Mouse (Mus musculus) large intestine, adult 2 months (tissue): ENCODE data around the gene Per3. TPM values are rescaled to one million over a fixed set of nuclear protein-coding genes. Genes with fewer than 3 reads are reported as not detected.

ENCODE experiments used
- DNase-seq: peaks from one replicate; pipeline ENCODE4 v3.0.0-alpha.2; 2012; ENCODE audit warnings: low read depth, low spot score
- WGBS: fragments of 180-500 bp; shearing (Covaris S2); methylation state at CpG from one replicate; pipeline ENCODE4 v1.1.7; 2018; 5-methylcytosine and 5-hydroxymethylcytosine counted together
- polyA plus RNA-seq: library from polyadenylated mRNA; depleted of rRNA; stranded (reverse); fragments of >200 nt; gene quantifications from 2 replicates; pipeline ENCODE4 v1.2.3, GENCODE M21; 2012; rRNA removed

Per3 gene
- 1.8 and 2.2 TPM in 2 replicates for polyA plus RNA-seq

GRCm38 (mm10) chr4:151044037-151044943 is at the start of gene Per3:
Per3 (minus strand) TSS chr4:151044665.
- peak; percentile 75 for DNase-seq
- 1% methylated on average over 79 of the region's 79 CpGs for WGBS

- 86% methylated on average over 7 of the region's 7 CpGs for WGBS
- DNase-seq: no peak
These were observed 44.8 kb upstream of the Per3 start, which contains the start of gene Gm13090 for GRCm38 (mm10) chr4:151089270-151089669. Gm13090 (plus strand) TSS chr4:151089570.

- WGBS: 88% methylated on average over 14 of the region's 14 CpGs
- DNase-seq: no peak
These were observed 44.4 kb upstream of the Per3 start for GRCm38 (mm10) chr4:151088819-151089218.

- DNase-seq: no peak
- 100% methylated on average over 1 of the region's 1 CpGs for WGBS
These were observed 42.9 kb upstream of the Per3 start for GRCm38 (mm10) chr4:151087358-151087757.

- no peak for DNase-seq
- 77% methylated on average over 5 of the region's 5 CpGs for WGBS
These were observed 38.6 kb upstream of the Per3 start for GRCm38 (mm10) chr4:151083027-151083426.

GRCm38 (mm10) chr4:151081977-151082376 is 37.5 kb upstream of the Per3 start:
- 89% methylated on average over 13 of the region's 13 CpGs for WGBS
- DNase-seq: no peak

- DNase-seq: no peak
- 71% methylated on average over 2 of the region's 2 CpGs for WGBS
These were observed 36.9 kb upstream of the Per3 start for GRCm38 (mm10) chr4:151081355-151081754.

- 65% methylated on average over 15 of the region's 15 CpGs for WGBS
- no peak for DNase-seq
These were observed 30.4 kb upstream of the Per3 start for GRCm38 (mm10) chr4:151074817-151075216.

- DNase-seq: no peak
These were observed 28.8 kb upstream of the Per3 start for GRCm38 (mm10) chr4:151073108-151073744.

GRCm38 (mm10) chr4:151070962-151071361 is 26.5 kb upstream of the Per3 start:
- whole genome bisulfite sequencing: 74% methylated on average over 7 of the region's 7 CpGs
- no peak for DNase-seq

More at GRCm38 (mm10) chr4:151073108-151073744, 28.8 kb upstream of the Per3 start:
- WGBS: 46% methylated on average over 13 of the region's 13 CpGs

GRCm38 (mm10) chr4:151068751-151069150 is 24.3 kb upstream of the Per3 start:
- DNase-seq: no peak
- WGBS: 60% methylated on average over 4 of the region's 4 CpGs

- no peak for DNase-seq
- 97% methylated on average over 4 of the region's 4 CpGs for WGBS
These were observed 15.1 kb upstream of the Per3 start for GRCm38 (mm10) chr4:151059566-151059965.

GRCm38 (mm10) chr4:151058634-151059033 is 14.2 kb upstream of the Per3 start:
- 68% methylated on average over 4 of the region's 4 CpGs for WGBS
- DNase-seq: no peak

- peak; percentile 93 for DNase-seq
- under 1% methylated on average over 114 of the region's 114 CpGs for WGBS
These were observed 13.2 kb upstream of the Per3 start, which contains the start of gene Vamp3 for GRCm38 (mm10) chr4:151057347-151058321. Vamp3 (minus strand) TSS chr4:151057963.

- DNase-seq: no peak
- 63% methylated on average over 1 of the region's 1 CpGs for WGBS
These were observed 6.7 kb upstream of the Per3 start for GRCm38 (mm10) chr4:151051162-151051561.

GRCm38 (mm10) chr4:151046524-151046923 is 2.1 kb upstream of the Per3 start:
- 90% methylated on average over 3 of the region's 3 CpGs for WGBS
- DNase-seq: no peak

- peak; percentile 82 for DNase-seq
- 2% methylated on average over 21 of the region's 21 CpGs for WGBS
These were observed 592 bp upstream of the Per3 start for GRCm38 (mm10) chr4:151044944-151045570.

GRCm38 (mm10) chr4:151043281-151043680 is 1.2 kb downstream of the Per3 start:
- WGBS: 16% methylated on average over 5 of the region's 5 CpGs
- no peak for DNase-seq

GRCm38 (mm10) chr4:151041506-151041905 is 3.0 kb downstream of the Per3 start:
- WGBS: 66% methylated on average over 5 of the region's 5 CpGs

More at GRCm38 (mm10) chr4:151041506-151041905, 3.0 kb downstream of the Per3 start:
- no peak for DNase-seq
